Mouse (Mus musculus) heart, postnatal 25 days (tissue): ENCODE measurements around the gene Klf12. TPM values are rescaled to one million over a fixed set of nuclear protein-coding genes. Genes with fewer than 3 reads are reported as not detected.

Experiments used
- DNase-seq: peaks from one replicate; pipeline ENCODE4 v3.0.0; 2022; ENCODE audit warnings: low spot score
- intact Hi-C: fragments of 180-260 bp; cut with DNase I; formaldehyde crosslinking; loops from one replicate; pipeline ENCODE4 v1.15.1; 2025
- total RNA-seq, 2 experiments: library from RNA; stranded (reverse); gene quantifications; 2 replicates each; pipeline ENCODE4 v1.2.3; 2021

Gene Klf12
- total RNA-seq, 2 experiments from 2014 or later, result 16.2 to 18.6 TPM

DNA sequence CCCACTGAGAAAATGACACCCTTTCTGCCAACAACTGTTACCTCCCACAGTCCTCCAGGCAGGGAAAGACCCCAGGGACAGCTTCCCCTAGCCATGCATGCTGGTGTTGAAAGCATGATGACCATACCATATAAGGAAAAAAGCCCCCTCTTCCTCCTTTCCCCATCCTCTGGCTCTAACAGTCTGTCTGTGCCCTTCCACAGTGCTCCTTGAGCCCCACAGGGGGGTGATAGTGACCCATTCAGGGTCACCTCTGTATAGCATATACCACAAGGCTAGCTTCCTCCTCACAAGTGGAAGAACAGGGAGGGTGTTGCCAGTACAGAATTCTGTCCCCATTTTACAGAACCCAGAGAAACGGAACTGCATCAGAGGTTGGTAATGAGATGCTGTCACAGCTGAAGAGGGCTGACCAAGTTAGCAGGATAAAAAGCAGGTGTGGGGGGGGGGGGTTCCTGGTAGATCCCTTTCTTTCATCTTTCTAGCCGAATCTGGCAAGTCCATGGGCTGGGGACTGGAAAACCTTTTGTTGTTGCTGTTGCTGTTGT lies 214.9 kb downstream of the Klf12 start:
- intact Hi-C loops, result no loop called here

DNA sequence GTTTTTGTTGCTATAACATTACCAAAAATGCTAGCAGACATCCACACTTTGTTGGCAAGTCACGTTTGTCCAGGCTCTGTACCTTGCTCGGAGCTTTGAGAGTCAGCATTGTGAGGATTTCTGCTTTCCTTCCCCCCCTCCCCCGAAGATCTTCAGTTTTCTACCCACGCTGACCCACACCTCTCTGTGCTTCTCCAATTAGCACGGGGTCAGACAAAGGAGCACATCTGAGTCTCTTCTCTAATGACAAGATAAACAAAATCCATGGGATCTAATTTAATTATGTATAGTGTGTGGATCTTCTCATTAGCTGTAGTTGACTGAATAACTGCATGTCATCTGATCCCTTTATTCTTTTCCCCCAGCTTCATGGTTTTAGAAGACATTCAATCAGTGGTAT lies 215.8 kb downstream of the Klf12 start:
- DNase-seq, result no peak
- intact Hi-C loops, result no loop called here

More for the DNA sequence above, 214.9 kb downstream of the Klf12 start:
- DNase-seq, result no peak

DNA sequence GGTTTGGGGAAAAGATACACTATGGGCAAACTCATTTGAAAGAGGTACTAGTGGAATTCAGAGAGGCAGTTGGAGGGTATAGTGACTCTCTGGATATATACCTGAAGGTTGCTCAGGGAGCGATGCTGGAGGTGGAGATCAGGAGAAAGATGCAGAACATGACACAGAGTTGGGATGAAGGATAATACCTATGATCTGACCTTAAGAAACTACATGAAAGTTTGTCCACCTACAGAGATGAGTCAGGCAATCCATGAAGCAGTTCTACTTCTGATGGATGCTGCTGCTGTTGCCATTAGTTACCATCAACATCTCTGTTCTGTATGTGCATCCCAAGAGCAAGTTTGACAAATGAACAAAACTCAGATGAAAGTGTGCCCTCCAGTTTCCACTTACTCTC lies 222.0 kb downstream of the Klf12 start:
- intact Hi-C loops, result no loop called here
- DNase-seq, result no peak

DNA sequence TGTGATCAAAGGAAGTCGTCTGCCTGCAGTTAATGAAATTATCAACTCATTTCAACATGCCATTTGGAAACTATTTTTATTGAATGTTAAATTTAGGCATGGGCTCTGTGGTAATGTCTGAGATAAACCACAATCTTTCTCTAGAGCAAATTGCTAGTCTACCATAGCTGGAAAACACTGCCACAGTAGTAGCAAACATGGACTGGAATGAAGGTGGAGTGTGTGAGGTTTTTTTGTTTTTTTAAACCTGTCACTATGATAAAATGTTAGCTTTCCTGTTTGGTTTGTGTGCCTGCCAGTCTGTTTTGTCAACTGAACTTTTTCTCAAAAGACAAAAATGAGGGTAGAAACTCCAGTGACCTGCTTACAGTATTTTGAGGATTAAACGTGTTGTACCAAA lies 230.3 kb downstream of the Klf12 start:
- intact Hi-C loops, result no loop called here

DNA sequence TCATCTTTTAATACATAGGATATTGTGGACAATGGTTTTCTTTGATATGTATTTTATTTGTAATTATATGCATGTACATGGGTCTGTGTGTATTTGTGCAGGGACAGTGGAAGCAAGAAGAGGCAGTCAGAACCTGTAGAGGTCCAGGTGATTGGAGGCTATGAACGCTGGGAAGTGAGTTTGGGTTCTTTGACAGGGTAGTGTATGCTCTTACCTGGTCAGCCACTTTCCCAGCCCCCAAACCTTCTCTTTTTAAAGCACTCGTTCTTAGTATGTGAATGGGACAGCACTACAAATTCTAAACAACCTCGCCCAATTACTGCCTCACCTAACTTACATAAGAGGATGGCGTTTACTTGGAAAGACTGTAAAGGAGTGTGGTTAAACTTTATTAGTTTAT lies 231.0 kb downstream of the Klf12 start:
- intact Hi-C loops, result no loop called here
- no peak for DNase-seq

More for the DNA sequence above, 230.3 kb downstream of the Klf12 start:
- no peak for DNase-seq

DNA sequence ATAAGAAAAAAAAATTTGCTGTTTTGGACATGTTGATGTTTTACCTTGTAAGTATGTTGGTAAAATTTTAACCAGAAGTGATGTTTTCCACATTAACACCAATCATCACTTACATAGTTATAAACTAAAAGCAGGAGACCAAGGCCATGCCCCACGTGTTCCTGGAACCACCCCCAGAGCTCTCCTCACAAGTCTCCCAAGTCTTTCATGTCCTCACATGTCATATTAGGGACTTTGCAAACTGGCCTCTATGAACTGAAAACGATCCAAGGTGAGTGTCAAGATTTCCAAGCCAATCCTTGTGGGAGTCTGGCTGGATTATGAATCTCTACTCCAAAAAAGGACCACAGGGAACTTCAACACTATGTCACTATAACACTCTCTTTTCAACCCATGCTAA lies 231.6 kb downstream of the Klf12 start:
- intact Hi-C loops, result no loop called here

DNA sequence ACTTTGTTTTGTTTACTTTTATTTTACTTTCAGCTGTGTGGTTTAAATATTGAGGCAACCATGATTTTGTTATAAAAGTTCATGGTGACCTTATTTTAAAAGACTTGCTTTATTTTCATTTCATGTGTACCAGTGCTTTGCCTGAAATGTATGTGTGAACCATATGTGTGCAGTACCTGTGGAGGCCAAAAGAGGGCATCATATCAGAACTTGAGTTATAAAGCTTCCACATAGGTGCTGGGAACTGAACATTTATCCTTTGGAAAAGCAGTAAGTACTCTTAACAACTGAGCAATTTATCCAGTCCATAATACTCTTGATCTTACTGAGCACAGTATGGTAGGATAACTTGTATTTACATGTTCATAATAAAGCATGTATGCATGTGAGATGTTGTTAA lies 239.0 kb downstream of the Klf12 start:
- intact Hi-C loops, result no loop called here
- no peak for DNase-seq

More for the DNA sequence above, 231.6 kb downstream of the Klf12 start:
- DNase-seq, result no peak

DNA sequence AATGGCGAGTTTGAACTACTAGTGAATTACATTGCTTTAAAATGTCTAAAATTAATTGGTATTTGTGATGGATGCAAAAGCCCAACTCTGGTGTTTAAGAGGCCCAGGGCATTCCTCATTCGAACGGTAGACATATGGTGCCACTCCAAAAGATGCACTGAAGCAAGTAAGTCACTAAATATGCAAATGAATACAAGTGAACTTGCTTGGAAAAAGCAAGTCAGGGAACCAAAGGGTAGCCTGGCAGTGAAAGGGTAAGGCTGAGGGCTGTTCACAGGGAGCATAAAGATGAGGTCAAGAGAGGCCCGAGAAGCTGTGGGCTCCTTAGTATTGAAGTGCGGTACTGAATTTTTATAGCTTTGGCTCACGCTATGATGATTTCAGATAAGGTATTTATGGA lies 242.7 kb downstream of the Klf12 start:
- intact Hi-C loops, result no loop called here
- DNase-seq, result no peak

DNA sequence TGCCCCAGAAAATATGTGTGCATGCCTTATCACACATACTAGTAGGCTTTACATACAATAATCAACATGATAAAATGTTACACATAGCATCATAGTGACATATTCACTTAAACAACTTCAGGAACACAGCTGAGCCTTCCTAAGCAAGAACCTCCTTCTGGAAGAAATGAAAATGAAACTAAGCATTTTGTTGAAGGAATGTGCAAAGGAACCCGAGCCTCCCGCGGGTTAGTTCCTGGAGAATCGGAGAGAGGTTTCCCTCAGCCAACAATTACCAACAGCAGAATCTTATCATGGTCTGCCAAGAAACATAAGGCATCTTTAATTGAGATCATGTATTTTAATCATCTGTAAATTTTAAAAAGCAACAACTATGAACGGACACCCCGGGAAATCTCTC lies 257.8 kb downstream of the Klf12 start:
- intact Hi-C loops, result no loop called here
- DNase-seq, result no peak

DNA sequence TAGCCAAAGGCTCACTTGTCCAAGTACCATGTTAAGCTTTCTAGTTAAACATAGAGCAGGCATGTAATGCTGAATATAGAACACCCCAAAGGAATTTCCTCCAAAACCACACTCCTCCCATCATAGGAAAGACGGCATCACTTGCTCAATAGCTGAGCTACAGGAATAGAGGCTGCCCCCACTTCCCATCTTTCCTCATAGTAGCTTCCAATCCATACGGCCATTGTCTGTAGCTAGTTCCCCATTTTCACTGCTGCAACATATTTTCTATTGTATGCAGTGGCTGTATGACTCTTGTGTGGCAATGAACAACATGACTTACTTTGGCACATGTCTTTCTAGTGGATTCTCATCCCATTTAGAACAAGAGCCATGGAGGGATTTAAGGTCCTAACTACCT lies 267.3 kb downstream of the Klf12 start:
- DNase-seq, result no peak
- intact Hi-C loops, result no loop called here

DNA sequence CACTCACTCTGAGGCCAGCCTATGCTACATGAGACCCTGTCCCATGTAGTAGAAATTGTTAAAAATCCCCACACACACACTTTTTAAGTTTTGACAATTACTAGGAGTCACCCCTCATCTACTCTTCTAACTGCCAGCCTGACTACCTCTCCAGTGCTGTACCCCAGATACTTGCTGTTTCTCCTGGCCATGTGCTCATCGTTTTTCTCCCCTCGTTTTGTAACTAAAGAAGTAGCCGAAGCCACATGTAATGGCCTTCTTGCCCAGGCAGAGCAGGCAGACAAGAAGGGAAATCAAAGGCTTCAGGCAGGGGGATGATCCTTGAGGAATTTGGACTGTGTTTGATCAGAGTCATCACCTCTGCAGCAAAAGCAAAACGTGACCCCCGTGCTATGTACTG lies 274.0 kb downstream of the Klf12 start:
- no peak for DNase-seq
- intact Hi-C loops, result loop anchor here (5.0 kb wide), 1 partner anchor 277 kb away; no protein-coding TSS in a partner anchor

DNA sequence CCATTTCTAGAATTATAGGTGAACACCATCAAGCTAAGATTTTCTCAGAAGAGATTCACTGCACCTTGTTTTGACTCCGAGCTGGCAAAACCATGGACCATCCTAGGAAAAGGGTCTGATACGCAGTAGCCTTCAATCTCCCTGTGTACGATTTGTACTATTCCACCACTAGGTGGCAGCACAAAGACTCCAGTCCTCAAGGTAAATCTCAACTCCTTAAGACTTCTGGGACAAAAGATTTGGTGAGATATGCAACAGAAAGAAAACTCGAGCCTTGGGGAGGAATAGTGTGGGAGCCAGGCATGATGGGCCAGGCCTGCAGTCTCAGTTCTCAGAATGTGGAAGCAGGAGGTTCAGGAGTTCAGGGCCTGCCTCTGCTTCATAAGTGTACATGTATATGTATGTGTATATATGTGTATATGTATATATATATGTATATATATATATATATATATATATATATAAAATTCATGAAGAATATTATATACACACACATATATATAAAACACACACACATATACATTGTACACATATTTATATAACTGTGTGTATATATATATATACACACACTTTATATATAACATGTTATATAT lies 274.6 kb downstream of the Klf12 start:
- no peak for DNase-seq
- intact Hi-C loops, result loop anchor here (2.0 to 10.0 kb wide), 4 partner anchors 277 to 1365 kb away; no protein-coding TSS in a partner anchor

DNA sequence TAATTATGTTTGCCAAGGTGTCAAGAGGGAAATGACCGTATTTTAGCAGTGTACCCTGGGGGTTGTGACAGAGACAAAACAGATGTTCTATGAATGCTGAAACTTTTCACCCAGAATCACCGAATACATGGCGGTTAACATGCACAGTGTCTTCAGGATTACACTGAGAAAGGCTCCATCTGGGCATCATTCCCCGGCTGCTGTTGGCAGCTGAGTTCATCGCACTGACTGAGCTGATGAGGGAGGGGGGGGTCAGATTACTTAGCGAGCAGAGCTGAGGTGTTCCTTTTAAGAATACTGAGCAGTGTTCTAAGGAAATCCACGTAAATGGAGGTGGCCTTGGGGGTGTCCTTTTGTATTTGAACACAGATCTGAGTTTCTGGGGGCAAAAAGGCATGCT lies 301.0 kb downstream of the Klf12 start:
- no peak for DNase-seq
- intact Hi-C loops, result no loop called here

DNA sequence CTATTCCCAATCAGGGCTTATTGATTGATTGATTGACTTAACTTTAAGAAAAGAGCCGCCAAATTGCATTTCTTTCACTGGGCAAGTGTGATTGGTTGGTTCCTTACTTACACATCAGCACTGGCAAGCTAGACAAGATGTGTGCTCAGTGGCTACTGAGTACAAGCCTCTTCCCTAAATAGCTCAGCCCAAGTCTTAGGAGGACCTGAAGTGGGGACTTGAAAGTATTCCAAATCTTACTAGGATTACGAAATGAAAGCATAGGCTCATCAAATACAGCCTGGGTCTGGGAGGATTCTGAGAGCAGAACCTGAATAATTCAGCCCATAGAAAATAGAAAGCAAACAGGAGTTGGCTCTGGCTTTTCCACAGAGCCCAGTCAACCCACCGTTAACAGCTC lies 303.3 kb downstream of the Klf12 start:
- DNase-seq, result no peak
- intact Hi-C loops, result no loop called here

DNA sequence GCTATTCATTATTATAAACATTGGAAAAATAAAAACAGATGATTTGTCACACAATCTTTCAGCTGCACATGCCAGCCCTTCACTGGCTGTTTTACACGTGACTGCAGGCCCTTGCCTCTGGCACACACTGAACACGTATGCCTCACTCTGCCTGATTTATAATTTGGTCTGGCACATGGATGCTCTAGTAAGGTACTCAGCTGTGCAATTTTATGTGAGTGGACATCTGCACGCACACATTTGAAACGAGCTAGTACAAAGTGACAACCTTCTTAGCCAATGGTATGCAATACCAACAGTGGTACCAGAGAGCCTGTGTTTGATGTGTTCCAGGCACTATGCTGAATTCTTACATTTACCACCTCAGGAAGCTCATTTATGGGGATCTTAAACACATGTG lies 316.6 kb downstream of the Klf12 start:
- no peak for DNase-seq
- intact Hi-C loops, result no loop called here

DNA sequence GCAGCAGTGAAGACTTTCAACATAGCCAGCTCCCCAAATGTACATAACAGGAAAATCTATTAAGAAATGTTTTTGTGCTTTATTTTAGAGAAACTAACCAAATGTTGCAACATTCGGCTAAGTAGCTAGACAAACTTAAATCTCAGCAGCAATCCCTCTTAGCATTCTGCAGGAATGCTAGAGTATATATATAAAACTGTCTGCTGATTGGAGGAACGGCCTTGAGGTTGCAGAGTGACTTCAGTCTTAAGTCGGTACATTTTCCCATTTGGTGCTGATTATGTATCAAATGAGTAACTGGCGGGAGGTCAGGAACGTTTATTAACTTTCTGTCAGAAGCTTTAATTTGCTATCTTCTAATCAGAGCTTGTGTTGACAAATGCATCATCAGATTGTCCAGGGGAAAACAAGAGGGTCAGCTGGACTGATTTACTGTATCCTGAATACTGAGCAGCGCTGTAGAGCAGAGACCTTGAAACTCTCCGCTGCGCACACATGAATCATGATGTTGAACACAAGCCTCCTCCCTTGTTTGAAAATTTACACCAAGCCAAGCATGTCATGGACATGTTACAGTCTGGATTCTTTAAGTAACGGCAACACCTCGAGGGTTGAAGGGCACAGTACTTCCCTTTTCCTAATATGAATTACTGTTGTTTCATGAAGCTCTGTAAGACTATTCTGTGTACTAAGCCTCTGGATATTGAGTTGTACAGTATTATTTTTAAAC lies 323.8 kb downstream of the Klf12 start:
- no peak for DNase-seq
- intact Hi-C loops, result no loop called here

DNA sequence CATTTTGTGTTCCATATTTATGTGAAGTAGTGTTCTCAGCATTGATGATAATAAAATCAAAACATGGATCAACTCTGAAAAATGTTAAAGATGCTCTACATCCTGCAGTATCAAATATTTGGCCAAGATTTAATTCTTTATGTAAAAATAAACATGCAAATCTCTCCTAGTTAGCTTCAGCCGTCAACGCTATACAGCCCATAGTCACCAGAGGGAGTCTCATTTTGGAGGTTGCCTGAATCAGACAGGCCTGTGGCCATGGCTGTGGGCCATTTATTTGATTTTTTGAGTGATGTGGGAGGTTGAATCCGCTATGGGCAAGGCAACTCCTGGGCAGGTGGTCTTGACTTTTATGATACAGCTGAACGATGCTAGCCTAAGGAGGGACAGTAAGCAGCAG lies 329.3 kb downstream of the Klf12 start:
- intact Hi-C loops, result no loop called here

DNA sequence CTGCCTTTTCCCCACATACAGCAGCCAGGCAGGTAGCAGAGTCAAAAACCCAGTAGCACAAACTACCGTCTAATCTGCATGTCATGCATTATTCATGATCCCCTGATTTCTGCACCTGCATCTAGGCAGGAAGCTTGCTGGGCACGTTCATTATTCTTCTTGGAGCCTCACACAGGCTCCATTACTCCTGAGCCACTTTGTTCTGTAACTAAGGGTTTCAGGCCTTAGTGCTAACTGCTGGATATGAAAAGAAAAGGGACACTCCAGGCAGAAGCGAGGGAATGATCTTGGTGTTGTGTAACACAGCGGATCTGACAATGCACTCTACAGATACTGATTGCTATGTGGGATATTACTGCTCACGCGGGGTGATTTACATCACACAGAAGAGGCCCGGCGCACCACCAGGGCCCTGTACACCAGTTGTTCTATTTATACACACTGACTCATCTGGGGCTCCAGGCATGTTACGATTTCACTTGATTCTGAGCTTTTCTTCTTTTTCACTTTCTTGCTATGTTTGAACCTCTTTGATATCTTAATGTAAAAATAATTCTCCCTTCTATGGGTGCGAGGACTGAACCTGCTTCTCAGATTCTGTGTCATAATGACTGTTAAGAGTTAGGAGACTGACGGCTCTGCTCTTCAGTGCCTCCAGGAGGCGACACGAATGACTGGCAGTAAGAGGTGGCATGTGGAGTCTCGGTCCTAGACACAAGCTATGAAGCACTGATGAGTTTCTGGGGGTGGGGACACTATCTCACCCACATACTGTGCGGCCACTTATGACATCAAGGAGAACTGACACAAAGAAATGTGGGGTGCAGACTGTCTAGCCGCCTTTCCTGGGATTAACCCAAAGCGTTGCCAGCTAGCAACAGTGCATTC lies 340.0 kb downstream of the Klf12 start:
- intact Hi-C loops, result loop anchor here (10.0 kb wide), 2 partner anchors 290 to 340 kb away; partner anchors contain the start of gene Klf12
- DNase-seq, result no peak

More for the DNA sequence above, 329.3 kb downstream of the Klf12 start:
- DNase-seq, result no peak

DNA sequence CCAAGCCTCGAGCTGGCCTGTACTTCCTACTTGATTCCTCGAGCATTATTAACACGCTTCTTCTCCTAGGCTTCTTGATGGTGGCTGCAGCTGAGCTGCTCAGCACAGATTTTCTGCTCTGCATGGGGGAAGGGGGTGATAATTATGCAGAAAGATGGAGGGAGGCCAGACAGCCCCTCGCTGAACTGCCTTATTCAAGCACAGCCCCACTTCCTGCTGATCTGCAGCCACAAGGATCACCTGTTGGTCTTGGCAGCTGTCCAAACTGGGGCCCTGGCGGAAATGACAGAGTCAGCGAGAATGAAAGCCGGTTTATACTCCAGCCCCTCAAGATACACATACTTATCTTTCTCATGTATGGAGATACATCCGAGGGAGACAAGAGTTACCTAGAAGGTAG lies 341.3 kb downstream of the Klf12 start:
- DNase-seq, result no peak
- intact Hi-C loops, result loop anchor here (10.0 kb wide), 2 partner anchors 292 to 342 kb away; partner anchors contain the start of gene Klf12

DNA sequence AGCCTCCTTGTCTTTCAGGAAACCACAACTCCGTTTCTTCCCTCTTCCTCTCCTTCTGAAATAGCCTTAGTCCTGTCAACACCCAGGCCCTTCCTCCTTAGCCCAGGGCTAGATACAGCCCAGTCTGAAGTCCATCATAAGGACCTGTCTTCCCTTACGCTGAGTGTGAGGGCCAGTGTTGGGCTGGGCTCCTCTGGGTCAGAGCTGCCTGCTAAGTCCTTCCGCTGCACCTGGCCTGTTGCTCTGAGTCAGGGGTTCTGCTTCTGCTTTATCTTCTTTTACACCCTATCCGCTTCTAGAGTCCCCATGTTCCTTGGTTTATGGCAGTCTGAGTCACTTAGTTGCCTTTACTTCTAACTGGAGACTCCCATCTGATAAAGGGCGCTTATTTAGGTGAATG lies 351.0 kb downstream of the Klf12 start:
- DNase-seq, result no peak
- intact Hi-C loops, result loop anchor here (2.0 to 10.0 kb wide), 4 partner anchors 521 to 1495 kb away; no protein-coding TSS in a partner anchor
